Mouse (Mus musculus): ENCODE results near the gene Wrap73.

DNA sequence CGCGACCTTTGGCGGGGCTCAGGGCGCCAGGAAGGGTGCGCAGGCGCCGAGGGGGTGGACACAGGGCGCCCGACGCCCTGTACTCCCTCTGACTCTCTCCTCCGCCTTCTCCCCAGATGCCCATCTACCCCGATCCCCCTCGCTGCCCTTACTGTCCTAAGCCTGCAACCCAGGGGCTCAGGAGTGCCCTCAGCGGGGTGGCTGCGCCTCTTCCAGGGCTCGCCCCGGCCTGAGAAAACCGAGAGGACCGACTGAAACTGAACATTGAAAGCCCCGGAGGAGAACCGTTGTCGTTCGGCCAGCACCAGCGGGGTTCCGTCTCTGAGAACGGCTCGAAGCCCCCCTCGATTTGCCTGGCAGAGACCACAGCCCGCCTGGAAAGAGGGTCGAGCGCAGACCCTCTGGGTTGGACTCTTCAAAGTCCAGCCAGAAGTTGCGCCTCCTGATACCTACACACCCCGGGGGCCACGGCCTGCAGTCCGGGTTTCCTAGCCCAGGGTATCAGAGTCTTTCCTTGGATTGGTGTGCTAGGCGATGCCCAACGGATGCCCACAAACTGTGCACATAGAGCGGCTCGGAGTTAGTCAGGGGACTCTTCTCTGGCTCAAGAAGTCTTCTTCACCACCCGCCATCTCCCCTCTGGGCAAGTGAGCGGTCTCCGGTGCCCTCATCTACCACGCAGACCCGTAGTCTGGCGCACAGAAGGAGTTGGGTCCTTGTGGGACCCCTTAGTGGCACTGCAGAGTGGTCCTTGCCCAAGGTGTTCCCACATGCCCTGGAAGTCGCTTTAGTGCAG is 1.8 kb upstream of the Wrap73 start:
- TF ChIP-seq CTCF (IDR thresholded peaks at IDR 0.05; ENCODE audit: low read depth) (no peak), EP300 (optimal IDR thresholded peaks at IDR 0.05) (no peak)
